Mouse (Mus musculus): ENCODE data around the gene Pnmal1. TPM values are rescaled to one million over a fixed set of nuclear protein-coding genes. Genes with fewer than 3 reads are reported as not detected.

Gene Pnmal1
- polyA plus RNA-seq, 1 experiment from 2014 or later = 1.8 TPM

GRCm38 (mm10) chr7:16931968-16932627 lies 27.4 kb upstream of the Pnmal1 start:
- WGBS = 17% methylated on average over 14 of the region's 14 CpGs
- H3K4me3 ChIP-seq (ENCODE audit: low read depth, low read length) = no peak overlapping the region
- no peak overlapping the region for H3K27ac ChIP-seq (replicated peaks)
- peak; percentile 80 for DNase-seq (ENCODE audit: low spot score)
- TF ChIP-seq CTCF (IDR thresholded peaks at IDR 0.05; ENCODE audit: low read depth) (peak; percentile 95), EP300 (optimal IDR thresholded peaks at IDR 0.05) (no peak)
- H3K27me3 ChIP-seq (ENCODE audit: control insufficient read depth, insufficient read depth, low read length) = no peaks in the 10 kb centered on the region
- H3K4me2 ChIP-seq (replicated peaks; ENCODE audit: low read depth) = no peak overlapping the region
- H3K4me1 ChIP-seq (replicated peaks; ENCODE audit: control insufficient read depth, insufficient read depth) = no peaks in the 10 kb centered on the region
- ATAC-seq (ENCODE audit: low FRiP score, low TSS enrichment) = peak; percentile 51; the same call in 1 of the 2 replicates
- H3K36me3 ChIP-seq (ENCODE audit: control insufficient read depth, insufficient read depth, low read length) = no peaks in the 10 kb centered on the region
- H3K9ac ChIP-seq (ENCODE audit: low read length) = no peak overlapping the region
- H3K9me3 ChIP-seq (ENCODE audit: control insufficient read depth, low read length) = no peaks in the 10 kb centered on the region

- no peaks in the 10 kb centered on the region for H3K36me3 ChIP-seq (ENCODE audit: control insufficient read depth, insufficient read depth, low read length)
- TF ChIP-seq EP300 (optimal IDR thresholded peaks at IDR 0.05) (no peak), CTCF (IDR thresholded peaks at IDR 0.05; ENCODE audit: low read depth) (peak; percentile 84)
- no peak overlapping the region for H3K4me3 ChIP-seq (ENCODE audit: low read depth, low read length)
- 34% methylated on average over 13 of the region's 14 CpGs for WGBS
- no peak overlapping the region for H3K9ac ChIP-seq (ENCODE audit: low read length)
- no peak overlapping the region for H3K4me2 ChIP-seq (replicated peaks; ENCODE audit: low read depth)
- ATAC-seq (ENCODE audit: low FRiP score, low TSS enrichment) = no peak; the same call in 1 of the 2 replicates
- no peaks in the 10 kb centered on the region for H3K27me3 ChIP-seq (ENCODE audit: control insufficient read depth, insufficient read depth, low read length)
- H3K27ac ChIP-seq (replicated peaks) = no peak overlapping the region
- H3K9me3 ChIP-seq (ENCODE audit: control insufficient read depth, low read length) = no peaks in the 10 kb centered on the region
- DNase-seq (ENCODE audit: low spot score) = peak; percentile 54
- H3K4me1 ChIP-seq (replicated peaks; ENCODE audit: control insufficient read depth, insufficient read depth) = no peaks in the 10 kb centered on the region
These were observed 26.5 kb upstream of the Pnmal1 start for GRCm38 (mm10) chr7:16932704-16933577.

- ATAC-seq (ENCODE audit: low FRiP score, low TSS enrichment) (no peak), DNase-seq (ENCODE audit: low spot score) (no peak)
- TF ChIP-seq EP300 (optimal IDR thresholded peaks at IDR 0.05) = no peak
- peak; percentile 58 for TF ChIP-seq CTCF (IDR thresholded peaks at IDR 0.05; ENCODE audit: low read depth)
- H3K9ac ChIP-seq (ENCODE audit: low read length) = no peak overlapping the region
- no peaks in the 10 kb centered on the region for H3K4me1 ChIP-seq (replicated peaks; ENCODE audit: control insufficient read depth, insufficient read depth)
- WGBS = 54% methylated on average over 4 of the region's 4 CpGs
- no peaks in the 10 kb centered on the region for H3K9me3 ChIP-seq (ENCODE audit: control insufficient read depth, low read length)
- no peak overlapping the region for H3K27ac ChIP-seq (replicated peaks)
- H3K36me3 ChIP-seq (ENCODE audit: control insufficient read depth, insufficient read depth, low read length) = no peaks in the 10 kb centered on the region
- H3K27me3 ChIP-seq (ENCODE audit: control insufficient read depth, insufficient read depth, low read length) = no peaks in the 10 kb centered on the region
- no peak overlapping the region for H3K4me2 ChIP-seq (replicated peaks; ENCODE audit: low read depth)
- H3K4me3 ChIP-seq (ENCODE audit: low read depth, low read length) = no peak overlapping the region
These were observed 22.2 kb upstream of the Pnmal1 start for GRCm38 (mm10) chr7:16937312-16937711.

- ATAC-seq (ENCODE audit: low FRiP score, low TSS enrichment) = no peak
- Histone ChIP-seq H3K27me3 (ENCODE audit: control insufficient read depth, insufficient read depth, low read length) (no peaks in the 10 kb centered on the region), H3K27ac (replicated peaks) (no peak overlapping the region), H3K9me3 (ENCODE audit: control insufficient read depth, low read length) (no peaks in the 10 kb centered on the region), H3K4me2 (replicated peaks; ENCODE audit: low read depth) (no peak overlapping the region), H3K4me1 (replicated peaks; ENCODE audit: control insufficient read depth, insufficient read depth) (no peaks in the 10 kb centered on the region), H3K4me3 (ENCODE audit: low read depth, low read length) (no peak overlapping the region), H3K36me3 (ENCODE audit: control insufficient read depth, insufficient read depth, low read length) (no peaks in the 10 kb centered on the region), H3K9ac (ENCODE audit: low read length) (no peak overlapping the region)
- TF ChIP-seq EP300 (optimal IDR thresholded peaks at IDR 0.05) = no peak
- no peak for TF ChIP-seq CTCF (IDR thresholded peaks at IDR 0.05; ENCODE audit: low read depth)
- DNase-seq (ENCODE audit: low spot score) = no peak
- WGBS = 69% methylated on average over 17 of the region's 17 CpGs
These were observed 21.2 kb upstream of the Pnmal1 start for GRCm38 (mm10) chr7:16938117-16938791.

- Histone ChIP-seq H3K27ac (replicated peaks) (peak overlapping the region; percentile 49), H3K27me3 (ENCODE audit: control insufficient read depth, insufficient read depth, low read length) (no peaks in the 10 kb centered on the region), H3K9me3 (ENCODE audit: control insufficient read depth, low read length) (no peaks in the 10 kb centered on the region), H3K9ac (ENCODE audit: low read length) (no peak overlapping the region), H3K36me3 (ENCODE audit: control insufficient read depth, insufficient read depth, low read length) (no peaks in the 10 kb centered on the region), H3K4me3 (ENCODE audit: low read depth, low read length) (no peak overlapping the region), H3K4me2 (replicated peaks; ENCODE audit: low read depth) (no peak overlapping the region), H3K4me1 (replicated peaks; ENCODE audit: control insufficient read depth, insufficient read depth) (0 out of 2 replicates have a peak, but pooled peaks cover 2% of the 10 kb centered on the region)
- no peak; the same call in 1 of the 2 replicates for ATAC-seq (ENCODE audit: low FRiP score, low TSS enrichment)
- DNase-seq (ENCODE audit: low spot score) = no peak
- TF ChIP-seq CTCF (IDR thresholded peaks at IDR 0.05; ENCODE audit: low read depth) = no peak
- no peak for TF ChIP-seq EP300 (optimal IDR thresholded peaks at IDR 0.05)
- WGBS = 19% methylated on average over 7 of the region's 7 CpGs
These were observed 19.2 kb upstream of the Pnmal1 start for GRCm38 (mm10) chr7:16940292-16940691.

Measured in stomach, postnatal 0 days (tissue).